Mouse (Mus musculus): ENCODE measurements around the gene Pam.
"Not testable (repeated sequence)": the region's sequence is repeated elsewhere in the genome, so short reads cannot be mapped to it uniquely, and the experiment has no call there.

Gene Pam

GRCm38 (mm10) chr1:98042425-98042824, 53.0 kb downstream of the Pam start:
- in situ Hi-C loops (cut with MboI, MseI): no loop called here

GRCm38 (mm10) chr1:98038252-98038651, 57.2 kb downstream of the Pam start:
- in situ Hi-C loops (cut with MboI, MseI): no loop called here

DNA sequence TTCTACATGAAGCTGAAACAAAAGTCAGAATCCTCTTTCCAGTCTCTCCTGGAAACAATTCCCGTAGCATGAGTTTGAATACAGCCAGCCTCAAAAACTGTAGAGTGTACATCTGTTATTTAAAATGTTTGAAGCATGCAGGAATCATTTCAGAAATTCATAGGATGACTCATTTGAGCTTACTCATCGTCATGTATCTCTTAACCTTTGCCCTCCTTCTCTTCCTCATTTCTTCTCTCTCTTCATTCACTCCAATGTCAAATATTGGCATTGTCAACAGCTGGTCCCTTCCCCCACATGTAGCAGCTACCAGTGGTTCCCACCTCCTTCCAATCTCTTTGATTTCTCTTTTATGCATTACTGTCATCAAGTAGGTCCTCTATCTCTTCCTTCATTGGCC, 59.7 kb downstream of the Pam start:
- in situ Hi-C loops (cut with MboI, MseI): no loop called here

- in situ Hi-C loops (cut with MboI, MseI): no loop called here
Measured at GRCm38 (mm10) chr1:98031802-98032201, 63.6 kb downstream of the Pam start.

DNA sequence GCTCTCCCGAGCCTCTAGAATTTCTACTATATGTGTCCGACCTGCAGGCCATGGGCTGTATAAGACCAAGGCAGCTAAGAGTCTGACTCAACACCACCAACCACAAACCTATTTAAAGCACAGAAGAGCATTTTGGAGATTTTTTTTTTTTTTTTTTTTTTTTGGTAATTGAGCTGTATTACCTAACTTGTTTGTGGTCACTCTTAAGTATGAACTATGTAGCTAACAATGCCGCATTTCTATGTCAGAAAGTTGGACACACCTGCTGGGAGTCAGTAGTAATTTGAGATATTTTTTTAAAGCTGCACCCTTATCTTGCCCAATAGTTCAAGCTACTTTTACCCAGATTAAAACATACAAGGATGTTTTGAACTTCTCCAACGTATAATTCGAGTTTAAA, 66.4 kb downstream of the Pam start:
- in situ Hi-C loops (cut with MboI, MseI): no loop called here

GRCm38 (mm10) chr1:98028468-98028867, 67.0 kb downstream of the Pam start:
- in situ Hi-C loops (cut with MboI, MseI): no loop called here

DNA sequence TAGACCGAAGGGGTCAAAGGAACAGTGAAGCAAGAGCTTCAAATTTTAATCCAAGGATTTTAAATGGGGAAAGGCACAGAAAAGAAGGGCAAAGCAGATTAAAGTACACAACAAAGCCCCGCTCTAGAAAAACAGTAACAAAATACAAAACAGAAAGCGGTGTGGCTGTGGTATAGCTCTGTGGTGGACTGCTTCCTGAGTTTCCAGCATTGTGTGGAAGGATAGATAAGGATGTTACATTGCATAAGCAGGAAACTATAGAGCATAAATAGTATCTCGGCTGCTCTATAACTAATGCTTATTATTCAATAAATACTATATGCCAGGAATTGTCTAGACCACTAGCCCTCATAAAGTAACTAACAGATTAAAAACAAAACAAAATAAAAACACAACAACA, 67.5 kb downstream of the Pam start:
- in situ Hi-C loops (cut with MboI, MseI): no loop called here

GRCm38 (mm10) chr1:98025924-98026640, 69.4 kb downstream of the Pam start:
- in situ Hi-C loops (cut with MboI, MseI): no loop called here

GRCm38 (mm10) chr1:98023866-98024265, 71.6 kb downstream of the Pam start:
- in situ Hi-C loops (cut with MboI, MseI): no loop called here

GRCm38 (mm10) chr1:98018987-98019386, 76.5 kb downstream of the Pam start:
- in situ Hi-C loops (cut with MboI, MseI): no loop called here

DNA sequence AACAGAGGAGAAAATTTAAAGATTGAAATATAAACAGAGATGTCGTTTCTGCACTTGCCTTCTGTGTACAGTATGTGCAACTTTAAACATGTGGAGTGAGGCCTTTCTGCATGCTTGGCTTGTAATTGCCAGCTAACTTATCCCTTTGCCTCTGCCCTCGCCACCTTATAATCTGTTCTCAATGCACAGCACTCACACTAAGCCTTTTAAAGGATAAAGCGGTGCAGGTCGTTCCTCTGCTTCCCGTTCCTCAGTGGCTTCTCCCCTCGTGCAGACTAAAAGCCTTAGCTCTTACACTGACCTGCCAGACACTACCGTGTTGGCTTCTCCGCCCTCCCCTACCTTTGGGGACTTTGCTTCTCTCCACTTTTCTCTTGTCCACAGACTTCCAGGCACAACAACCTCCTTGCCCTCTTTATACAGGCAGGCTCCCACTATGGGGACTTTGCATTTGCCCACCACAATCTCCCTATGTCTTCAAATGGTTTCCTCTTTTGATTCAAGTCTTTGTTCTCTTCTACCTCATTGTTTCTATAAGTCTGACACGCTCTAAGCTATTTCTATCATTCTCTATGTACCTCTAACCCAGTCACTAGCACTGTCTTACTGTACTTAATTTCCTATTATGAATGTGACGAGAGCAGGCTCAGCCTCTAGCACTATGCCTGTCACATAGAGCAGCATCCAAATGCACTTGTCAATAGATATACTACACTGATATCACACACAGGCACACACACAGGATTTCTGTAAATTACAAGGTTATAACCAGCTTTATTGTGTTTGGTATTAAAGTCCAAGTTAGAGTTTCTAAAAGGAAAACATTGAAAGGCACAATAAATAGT, 79.2 kb downstream of the Pam start:
- in situ Hi-C loops (cut with MboI, MseI): no loop called here

DNA sequence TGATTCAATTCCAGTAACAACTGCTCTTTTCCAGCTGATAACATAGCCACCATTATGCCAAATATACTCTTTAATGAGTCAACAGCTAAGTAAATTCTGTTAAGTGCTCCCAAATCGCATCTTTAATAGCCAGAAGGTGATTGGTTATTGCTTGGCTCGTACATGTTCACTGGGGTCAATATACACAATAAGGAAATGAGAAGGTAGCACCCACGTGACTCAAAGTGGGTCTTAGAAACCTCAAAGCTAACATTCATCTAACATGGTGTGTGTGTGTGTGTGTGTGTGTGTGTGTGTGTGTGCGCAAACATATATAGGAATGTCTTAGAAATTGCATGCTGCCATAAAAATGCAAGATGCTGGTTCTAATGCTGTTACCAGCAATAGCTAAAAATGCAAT, 79.9 kb downstream of the Pam start:
- in situ Hi-C loops (cut with MboI, MseI): no loop called here

DNA sequence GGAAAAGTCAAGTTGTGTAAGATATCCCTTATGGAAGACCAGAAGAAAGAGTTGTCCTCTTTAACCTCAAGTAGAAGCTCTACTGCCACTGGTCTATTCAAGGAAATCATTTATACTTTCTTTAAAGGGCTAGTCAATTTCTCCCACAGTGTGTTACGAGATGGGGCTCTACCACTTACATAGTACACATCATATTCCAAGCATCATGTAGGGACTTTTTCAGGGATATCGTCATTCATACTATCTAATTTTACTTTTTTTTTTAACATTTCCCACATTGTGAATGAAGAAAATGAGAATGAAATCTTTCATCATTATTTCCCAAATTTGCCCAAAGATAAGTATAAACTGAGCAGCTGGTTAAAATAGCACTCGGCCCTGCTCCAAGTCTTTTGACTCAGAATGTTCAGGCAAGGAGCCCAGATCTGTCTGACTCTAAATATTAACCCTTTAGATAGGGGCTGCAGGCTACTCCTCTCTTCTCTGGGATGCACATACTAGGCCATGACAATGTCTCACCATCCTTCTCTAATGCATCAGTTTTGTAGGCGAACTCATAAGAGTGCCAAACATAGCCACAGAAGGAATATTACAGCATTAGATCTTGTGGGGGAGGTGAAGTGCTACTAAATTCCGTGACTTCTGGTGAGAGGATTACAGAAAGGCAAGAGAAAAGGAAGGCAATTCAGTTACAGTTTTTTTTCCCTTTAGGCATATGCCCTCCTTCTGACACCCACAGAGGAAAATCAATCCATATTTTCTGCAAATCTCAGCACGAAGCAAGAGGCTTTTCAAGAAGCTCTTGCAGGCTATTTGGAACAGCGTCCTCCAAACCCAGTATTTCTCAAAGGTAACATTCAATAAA, 92.7 kb downstream of the Pam start:
- in situ Hi-C loops (cut with MboI, MseI): no loop called here

DNA sequence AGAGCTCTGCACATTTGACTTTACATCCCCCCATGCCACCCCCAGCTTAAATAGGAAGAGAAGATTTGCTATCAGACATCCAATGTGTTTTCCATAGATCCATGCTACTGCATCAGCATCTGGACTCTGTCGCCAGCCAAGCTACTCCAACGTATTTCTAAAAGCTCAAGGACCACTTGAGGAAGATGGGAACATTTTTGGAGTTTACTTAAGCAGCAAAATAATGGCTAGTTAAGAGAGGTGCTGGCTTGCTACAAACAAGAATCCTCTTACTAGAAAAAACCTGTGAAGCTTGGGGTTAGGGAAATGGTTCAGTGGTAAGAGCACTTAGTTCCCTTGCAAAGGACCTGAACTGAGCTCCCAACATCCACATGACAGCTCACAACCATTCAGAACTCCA, 96.0 kb downstream of the Pam start:
- in situ Hi-C loops (cut with MboI, MseI): no loop called here

- in situ Hi-C loops (cut with MboI, MseI): not testable (repeated sequence)
Measured at GRCm38 (mm10) chr1:97998961-97999360, 96.5 kb downstream of the Pam start.

GRCm38 (mm10) chr1:97997088-97997487, 98.4 kb downstream of the Pam start:
- in situ Hi-C loops (cut with MboI, MseI): no loop called here

DNA sequence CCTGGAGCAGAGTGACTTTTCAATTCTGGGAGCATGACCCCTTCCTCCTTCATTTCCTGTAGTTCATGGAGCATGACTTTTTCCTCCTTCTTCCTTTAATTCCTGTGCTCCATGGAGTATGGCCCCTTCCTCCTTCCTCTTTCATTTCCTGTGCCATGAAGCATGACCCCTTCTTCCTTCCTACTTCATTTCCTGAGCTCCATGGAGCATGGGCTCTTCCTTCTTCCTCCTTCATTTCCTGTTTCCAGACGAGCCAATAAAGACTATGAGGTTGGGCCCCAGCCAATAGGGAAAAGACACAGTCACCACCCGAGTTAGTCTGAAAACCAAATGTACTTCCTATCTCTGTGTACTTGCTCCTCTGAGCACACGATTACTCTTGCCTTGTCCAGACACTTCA, 103.5 kb downstream of the Pam start:
- in situ Hi-C loops (cut with MboI, MseI): no loop called here

GRCm38 (mm10) chr1:97983189-97983588, 112.3 kb downstream of the Pam start:
- in situ Hi-C loops (cut with MboI, MseI): no loop called here

GRCm38 (mm10) chr1:97979422-97979821, 116.0 kb downstream of the Pam start:
- in situ Hi-C loops (cut with MboI, MseI): no loop called here

DNA sequence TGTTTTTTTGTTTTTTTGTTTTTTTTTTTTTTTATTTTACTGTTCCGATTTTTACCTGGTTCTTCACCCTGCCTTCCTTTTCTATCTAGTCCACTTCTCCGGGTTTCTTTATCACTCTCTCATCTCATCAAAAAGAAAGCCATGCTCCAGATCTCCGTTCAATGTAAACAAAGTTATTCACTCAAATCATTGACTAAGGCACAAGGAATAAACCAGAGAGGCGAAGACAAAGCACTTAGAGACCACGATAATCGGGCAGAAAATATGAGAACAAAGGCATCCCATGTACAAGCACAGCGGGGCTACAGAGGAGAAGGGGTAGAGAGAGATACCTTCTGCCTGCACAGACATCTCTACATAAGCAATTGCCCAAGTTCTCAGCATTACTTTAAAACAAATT, 117.9 kb downstream of the Pam start:
- in situ Hi-C loops (cut with MboI, MseI): no loop called here

DNA sequence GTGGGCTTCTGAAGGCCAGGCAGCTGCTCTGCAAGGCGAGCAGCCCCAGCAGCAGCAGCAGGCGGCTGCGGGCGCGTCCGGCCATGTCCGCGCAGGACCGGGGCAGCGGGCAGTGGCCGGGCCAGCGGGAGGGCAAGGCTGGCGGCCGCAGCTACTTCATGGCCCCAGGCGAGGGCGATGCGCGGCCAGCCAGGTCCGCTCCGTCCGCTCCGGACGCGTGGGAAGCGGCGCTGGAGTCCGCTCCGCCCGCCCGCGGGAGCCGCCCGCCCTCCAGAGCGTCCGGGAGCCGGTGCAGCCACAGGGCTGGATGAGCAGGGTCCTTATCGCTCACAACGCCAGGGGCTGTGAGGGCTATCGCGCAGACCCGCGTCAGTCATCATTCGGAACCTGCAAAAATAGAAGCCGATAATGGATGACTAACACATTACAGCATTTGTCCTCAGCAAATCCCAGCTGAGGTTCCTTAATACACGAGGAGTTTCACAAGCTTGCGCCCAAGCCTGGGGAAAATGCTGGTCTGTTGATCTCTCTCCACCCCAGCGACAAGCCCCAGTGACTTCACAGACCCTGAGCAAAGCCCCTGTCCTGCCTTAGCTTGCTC, 118.5 kb downstream of the Pam start:
- in situ Hi-C loops (cut with MboI, MseI): no loop called here

DNA sequence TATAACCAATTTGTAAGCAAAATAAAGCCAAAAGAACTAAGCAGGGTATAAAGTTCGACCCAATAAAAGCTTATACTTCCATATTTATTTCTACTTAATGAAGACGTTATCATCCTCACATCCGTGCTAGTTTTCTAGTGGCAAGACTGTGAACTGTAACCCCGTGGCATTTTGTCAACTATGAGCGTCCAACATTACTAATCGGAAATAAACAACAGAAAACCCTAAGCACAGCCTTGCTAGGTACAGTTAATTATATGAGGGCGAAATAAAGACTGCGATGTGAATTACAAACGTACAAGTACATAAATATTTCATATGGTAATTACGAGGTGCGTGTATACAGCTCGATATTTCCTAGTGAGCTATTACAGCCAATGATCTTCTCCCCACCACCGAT, 119.4 kb downstream of the Pam start:
- in situ Hi-C loops (cut with MboI, MseI): no loop called here
